Mouse (Mus musculus): ENCODE data around the gene Elmsan1.

The Elmsan1 gene

DNA sequence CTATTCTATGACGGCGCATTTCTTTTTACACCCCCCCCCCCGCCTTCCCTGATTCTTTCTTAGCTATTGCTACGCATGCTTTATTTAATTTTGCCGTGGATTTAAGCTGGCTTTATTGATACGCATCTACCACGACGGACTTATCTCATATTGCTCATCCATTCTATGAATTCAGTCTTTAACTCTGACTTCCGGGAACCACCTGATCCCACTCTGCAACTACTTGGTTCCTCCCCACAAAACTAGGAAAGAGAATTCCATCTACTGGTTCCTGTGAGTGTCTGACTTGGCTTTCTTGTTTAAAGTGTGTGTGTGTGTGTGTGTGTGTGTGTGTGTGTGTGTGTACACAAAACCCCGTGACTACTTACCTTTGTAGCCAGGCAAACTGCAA is 70.1 kb downstream of the Elmsan1 start:
- H3K4me1 ChIP-seq (replicated peaks; ENCODE audit: low read depth, low read length) = peaks cover 60% of the 10 kb centered on the region
- no peaks in the 10 kb centered on the region for H3K9me3 ChIP-seq (ENCODE audit: low read length)
- H3K4me3 ChIP-seq (replicated peaks; ENCODE audit: low read length) = peak overlapping the region; percentile 81
- TF ChIP-seq CTCF (conservative IDR thresholded peaks at IDR 0.05; ENCODE audit: low read length) = no peak
- no peak for TF ChIP-seq POU5F1 (IDR thresholded peaks at IDR 0.05; ENCODE audit: borderline replicate concordance, low read length)
- TF ChIP-seq NANOG (IDR thresholded peaks at IDR 0.05; ENCODE audit: borderline replicate concordance, low read length) = no peak
- H3K27me3 ChIP-seq (ENCODE audit: insufficient read depth, low read length) = no peaks in the 10 kb centered on the region
- peaks cover 41% of the 10 kb centered on the region for H3K36me3 ChIP-seq (ENCODE audit: insufficient read depth, low read length)

DNA sequence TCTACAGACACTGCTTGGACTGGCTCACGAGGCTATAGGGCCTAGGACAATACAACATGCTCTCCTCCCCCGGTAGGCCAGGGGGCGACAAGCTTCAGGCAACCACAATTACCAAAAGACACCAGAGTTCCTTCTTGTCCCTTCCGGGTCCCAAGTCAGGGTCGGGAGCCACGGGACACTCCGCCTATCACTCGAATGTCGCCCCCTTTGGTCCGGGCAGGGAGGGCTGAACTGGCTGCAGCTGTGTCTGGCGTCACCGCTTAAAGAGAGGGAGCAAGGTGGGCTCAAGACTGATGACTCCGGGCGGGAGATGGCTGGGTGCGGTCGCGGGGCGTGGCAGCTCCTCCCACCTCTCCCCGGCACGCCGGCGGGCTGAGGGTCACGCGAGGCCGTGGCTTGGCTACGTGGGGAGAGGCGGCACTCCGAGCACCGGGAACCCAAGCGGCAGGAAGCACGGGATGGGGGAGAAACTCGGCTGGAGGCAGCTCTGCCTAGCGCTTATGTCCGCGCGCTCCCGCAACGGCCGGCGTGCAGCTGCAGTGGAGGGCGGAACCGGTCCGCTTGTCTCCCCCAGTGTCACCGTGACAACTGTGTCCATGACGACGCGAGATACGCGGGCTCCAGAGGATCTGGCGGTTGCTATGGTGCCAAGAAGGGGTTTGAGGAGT is 70.6 kb downstream of the Elmsan1 start, which contains the start of gene Pnma1:
TSS of gene Pnma1 (minus strand) at position 536 of the 668 bp plus-strand sequence.
- H3K4me3 ChIP-seq (replicated peaks; ENCODE audit: low read length) = peak within 1 kb of the TSS; percentile 81
- H3K36me3 ChIP-seq (ENCODE audit: insufficient read depth, low read length) = peaks cover 36% of the 10 kb centered on the region

DNA sequence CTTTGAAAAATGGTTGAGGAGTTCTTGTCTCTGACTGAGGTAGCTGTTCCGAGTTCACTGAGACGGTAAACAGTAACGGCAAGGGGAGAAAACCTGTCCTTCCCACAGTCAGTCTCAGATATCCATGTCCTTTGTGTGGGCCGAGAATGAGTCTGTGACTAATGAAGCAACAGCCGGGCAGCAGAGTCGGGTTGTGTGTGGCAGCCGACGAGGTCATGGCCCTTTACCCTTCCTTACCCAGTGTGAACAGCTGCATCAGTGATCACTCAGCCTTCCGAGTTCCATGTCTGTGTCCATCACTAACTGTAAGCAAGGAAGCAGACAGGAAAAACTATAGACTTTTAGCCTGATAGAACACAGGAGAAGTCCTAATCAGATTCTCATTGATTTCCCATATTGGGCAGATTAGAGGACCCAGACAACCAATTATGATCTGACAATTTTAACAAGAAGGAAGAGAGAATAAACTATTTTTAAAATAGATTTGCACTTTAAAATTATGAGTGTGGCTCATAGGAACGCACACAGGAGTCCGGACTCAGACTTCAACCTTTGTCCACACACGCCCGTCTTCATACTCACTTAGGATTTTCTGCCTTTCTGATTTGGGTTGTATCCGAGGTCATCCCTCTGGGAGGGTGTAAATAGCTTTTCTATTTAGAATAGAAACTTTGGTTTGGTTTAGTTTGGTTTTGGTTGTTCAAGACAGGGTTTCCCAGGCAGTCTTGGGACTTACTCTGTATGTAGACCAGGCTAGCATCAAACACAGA is 76.2 kb downstream of the Elmsan1 start:
- Histone ChIP-seq H3K4me3 (replicated peaks; ENCODE audit: low read length) (no peak overlapping the region), H3K27me3 (ENCODE audit: insufficient read depth, low read length) (no peaks in the 10 kb centered on the region), H3K4me1 (replicated peaks; ENCODE audit: low read depth, low read length) (peaks cover 12% of the 10 kb centered on the region), H3K9me3 (ENCODE audit: low read length) (no peaks in the 10 kb centered on the region), H3K36me3 (ENCODE audit: insufficient read depth, low read length) (no peaks in the 10 kb centered on the region)
- no peak for TF ChIP-seq NANOG (IDR thresholded peaks at IDR 0.05; ENCODE audit: borderline replicate concordance, low read length)

More for the DNA sequence above, 70.6 kb downstream of the Elmsan1 start, which contains the start of gene Pnma1:
- TF ChIP-seq CTCF (conservative IDR thresholded peaks at IDR 0.05; ENCODE audit: low read length) (peak; percentile 25; the same call in 1 of the 2 replicates), NANOG (IDR thresholded peaks at IDR 0.05; ENCODE audit: borderline replicate concordance, low read length) (no peak), POU5F1 (IDR thresholded peaks at IDR 0.05; ENCODE audit: borderline replicate concordance, low read length) (no peak)
- Histone ChIP-seq H3K9me3 (ENCODE audit: low read length) (no peaks in the 10 kb centered on the region), H3K27me3 (ENCODE audit: insufficient read depth, low read length) (no peaks in the 10 kb centered on the region), H3K4me1 (replicated peaks; ENCODE audit: low read depth, low read length) (peaks cover 55% of the 10 kb centered on the region)

DNA sequence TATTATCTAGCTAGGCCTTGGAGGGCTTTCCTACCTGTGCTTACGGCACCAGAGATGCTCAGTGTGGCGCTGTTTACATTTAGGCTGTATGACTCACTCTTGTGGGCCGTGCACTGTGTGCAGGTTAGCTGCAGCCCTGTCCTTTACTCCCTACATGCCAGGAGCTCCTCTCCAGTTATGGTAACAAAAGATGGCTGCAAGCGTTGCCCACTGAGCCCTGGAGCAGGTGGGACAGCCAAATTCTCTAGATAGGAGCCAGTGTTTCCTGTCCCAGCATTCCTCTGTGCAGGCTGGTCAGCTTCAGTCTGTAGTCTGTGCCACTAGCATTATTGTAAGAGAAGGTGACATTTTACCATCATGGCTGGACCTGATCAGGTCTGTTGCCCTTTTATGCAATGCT is 77.4 kb downstream of the Elmsan1 start:
- no peak overlapping the region for H3K4me3 ChIP-seq (replicated peaks; ENCODE audit: low read length)
- no peaks in the 10 kb centered on the region for H3K36me3 ChIP-seq (ENCODE audit: insufficient read depth, low read length)
- no peaks in the 10 kb centered on the region for H3K9me3 ChIP-seq (ENCODE audit: low read length)
- no peaks in the 10 kb centered on the region for H3K27me3 ChIP-seq (ENCODE audit: insufficient read depth, low read length)
- H3K4me1 ChIP-seq (replicated peaks; ENCODE audit: low read depth, low read length) = no peaks in the 10 kb centered on the region; the same call in 1 of the 2 replicates
- TF ChIP-seq CTCF (conservative IDR thresholded peaks at IDR 0.05; ENCODE audit: low read length) (no peak), POU5F1 (IDR thresholded peaks at IDR 0.05; ENCODE audit: borderline replicate concordance, low read length) (no peak), NANOG (IDR thresholded peaks at IDR 0.05; ENCODE audit: borderline replicate concordance, low read length) (no peak)

DNA sequence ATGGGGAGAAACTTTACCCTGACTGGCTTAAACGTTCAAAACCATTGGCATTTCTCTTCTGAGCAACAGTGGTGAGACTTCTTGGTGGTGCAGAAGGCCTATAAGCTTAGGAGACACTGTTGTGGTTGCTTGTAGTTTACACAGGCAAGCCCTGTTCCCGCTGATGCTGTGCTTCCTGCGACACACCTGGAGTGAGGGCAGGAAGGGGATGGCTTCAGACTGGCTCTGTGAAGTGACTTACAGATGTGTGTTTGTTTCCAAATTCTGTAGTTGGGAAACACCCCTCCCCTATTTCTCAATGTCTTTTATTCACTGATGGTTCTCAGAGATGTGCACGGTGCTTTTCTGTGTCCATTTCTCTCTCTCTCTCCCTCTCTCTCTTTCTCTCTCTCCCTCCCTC is 78.5 kb downstream of the Elmsan1 start:
- H3K4me3 ChIP-seq (replicated peaks; ENCODE audit: low read length) = no peak overlapping the region
- H3K4me1 ChIP-seq (replicated peaks; ENCODE audit: low read depth, low read length) = no peaks in the 10 kb centered on the region
- TF ChIP-seq CTCF (conservative IDR thresholded peaks at IDR 0.05; ENCODE audit: low read length) = no peak
- no peak for TF ChIP-seq POU5F1 (IDR thresholded peaks at IDR 0.05; ENCODE audit: borderline replicate concordance, low read length)

DNA sequence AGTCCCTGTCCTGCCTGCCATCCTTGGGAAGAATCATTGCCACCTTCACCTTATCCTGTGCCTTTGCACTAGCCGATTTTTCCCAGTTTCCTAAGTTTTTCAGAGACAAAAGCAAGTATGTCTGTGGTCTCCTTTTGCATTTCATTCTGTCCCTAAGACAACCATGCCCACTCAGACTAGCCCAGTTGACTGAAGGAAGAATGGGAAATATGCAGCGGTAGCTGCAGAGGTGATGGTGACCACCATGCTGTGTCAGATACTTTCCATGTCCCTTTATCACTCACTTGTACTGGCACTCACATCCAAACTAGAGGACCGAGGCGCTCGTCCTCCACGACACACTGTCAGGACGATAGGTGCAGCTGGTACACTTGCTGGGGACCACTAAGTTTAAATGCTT is 81.5 kb downstream of the Elmsan1 start:
- 0 out of 2 replicates have a peak, but pooled peaks cover 2% of the 10 kb centered on the region for H3K4me1 ChIP-seq (replicated peaks; ENCODE audit: low read depth, low read length)
- H3K9me3 ChIP-seq (ENCODE audit: low read length) = no peaks in the 10 kb centered on the region
- no peaks in the 10 kb centered on the region for H3K27me3 ChIP-seq (ENCODE audit: insufficient read depth, low read length)
- TF ChIP-seq NANOG (IDR thresholded peaks at IDR 0.05; ENCODE audit: borderline replicate concordance, low read length) = no peak
- no peak for TF ChIP-seq CTCF (conservative IDR thresholded peaks at IDR 0.05; ENCODE audit: low read length)
- no peak for TF ChIP-seq POU5F1 (IDR thresholded peaks at IDR 0.05; ENCODE audit: borderline replicate concordance, low read length)
- H3K36me3 ChIP-seq (ENCODE audit: insufficient read depth, low read length) = no peaks in the 10 kb centered on the region
- no peak overlapping the region for H3K4me3 ChIP-seq (replicated peaks; ENCODE audit: low read length)

More for the DNA sequence above, 78.5 kb downstream of the Elmsan1 start:
- Histone ChIP-seq H3K9me3 (ENCODE audit: low read length) (no peaks in the 10 kb centered on the region), H3K36me3 (ENCODE audit: insufficient read depth, low read length) (no peaks in the 10 kb centered on the region), H3K27me3 (ENCODE audit: insufficient read depth, low read length) (no peaks in the 10 kb centered on the region)

DNA sequence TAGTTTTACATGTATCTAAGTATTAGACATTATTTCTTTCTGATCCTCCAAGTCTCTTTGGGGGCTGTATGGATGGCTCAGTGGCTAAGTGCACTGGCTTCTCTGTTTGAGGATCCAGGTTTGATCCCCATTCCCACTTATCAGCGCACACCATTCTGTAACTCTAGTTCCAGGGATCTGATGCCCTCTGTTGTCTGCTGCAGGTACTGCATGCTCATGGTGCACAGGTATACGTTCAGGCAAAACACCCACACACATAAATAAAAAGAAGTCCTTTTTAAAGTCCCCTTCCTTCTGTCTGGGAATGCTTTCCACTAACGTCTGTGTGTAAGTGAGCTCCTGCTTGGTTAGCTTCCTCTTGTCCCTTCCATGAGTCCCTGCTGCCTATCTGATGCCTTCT is 86.4 kb downstream of the Elmsan1 start:
- 0 out of 2 replicates have a peak, but pooled peaks cover 2% of the 10 kb centered on the region for H3K4me1 ChIP-seq (replicated peaks; ENCODE audit: low read depth, low read length)
- no peaks in the 10 kb centered on the region for H3K36me3 ChIP-seq (ENCODE audit: insufficient read depth, low read length)
- no peak overlapping the region for H3K4me3 ChIP-seq (replicated peaks; ENCODE audit: low read length)
- no peaks in the 10 kb centered on the region for H3K9me3 ChIP-seq (ENCODE audit: low read length)
- H3K27me3 ChIP-seq (ENCODE audit: insufficient read depth, low read length) = no peaks in the 10 kb centered on the region
- TF ChIP-seq CTCF (conservative IDR thresholded peaks at IDR 0.05; ENCODE audit: low read length) = peak; percentile 97
- no peak for TF ChIP-seq POU5F1 (IDR thresholded peaks at IDR 0.05; ENCODE audit: borderline replicate concordance, low read length)

DNA sequence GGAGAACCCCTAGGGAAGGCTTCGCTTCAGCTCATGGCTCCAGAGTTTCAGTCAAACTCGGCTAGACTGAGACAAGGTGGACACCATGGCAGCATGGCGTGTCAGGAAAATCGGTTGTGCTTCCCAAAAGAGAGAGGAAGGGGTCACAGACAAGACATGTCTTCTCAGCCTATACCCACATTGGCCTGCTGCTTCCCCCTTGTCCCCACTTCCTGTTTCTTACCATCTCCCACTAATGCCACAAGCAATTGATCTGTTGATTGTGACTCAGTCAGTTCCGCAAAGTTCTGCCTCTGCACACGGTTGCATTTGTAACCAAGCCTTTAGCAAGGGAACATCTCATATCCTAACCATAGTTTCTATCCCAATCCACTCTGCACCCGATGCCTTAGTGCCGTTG is 88.8 kb downstream of the Elmsan1 start:
- Histone ChIP-seq H3K27me3 (ENCODE audit: insufficient read depth, low read length) (no peaks in the 10 kb centered on the region), H3K4me3 (replicated peaks; ENCODE audit: low read length) (no peak overlapping the region), H3K9me3 (ENCODE audit: low read length) (no peaks in the 10 kb centered on the region), H3K4me1 (replicated peaks; ENCODE audit: low read depth, low read length) (0 out of 2 replicates have a peak, but pooled peaks cover 2% of the 10 kb centered on the region), H3K36me3 (ENCODE audit: insufficient read depth, low read length) (no peaks in the 10 kb centered on the region)
- TF ChIP-seq CTCF (conservative IDR thresholded peaks at IDR 0.05; ENCODE audit: low read length) (no peak), NANOG (IDR thresholded peaks at IDR 0.05; ENCODE audit: borderline replicate concordance, low read length) (no peak), POU5F1 (IDR thresholded peaks at IDR 0.05; ENCODE audit: borderline replicate concordance, low read length) (no peak)
